Mouse (Mus musculus) intestine, postnatal 0 days (tissue): ENCODE results near the gene Lect2. TPM values are rescaled to one million over a fixed set of nuclear protein-coding genes. Genes with fewer than 3 reads are reported as not detected.

Experiments used
- ATAC-seq: fragments of 200-750 bp; cut with Nextera tagmentation; 2 replicates; pipeline ENCODE4 v1.8.0; 2017; ENCODE audit warnings: mild to moderate bottlenecking, moderate TSS enrichment, moderate library complexity
- H3K27ac ChIP-seq: fragments of 300-500 bp; sonication (generic); 2 replicates; pipeline ENCODE4 v1.5.1; 2014; ENCODE audit warnings: mild to moderate bottlenecking, low read depth, low read length, moderate library complexity
- H3K27me3 ChIP-seq: fragments of 300-500 bp; sonication (generic); replicated peaks from 2 replicates; pipeline ENCODE4 v1.6.1; 2014; ENCODE audit warnings: low read length, mixed read lengths; ENCODE audit not compliant: control insufficient read depth, insufficient read depth
- H3K36me3 ChIP-seq: fragments of 300-500 bp; sonication (generic); 2 replicates; pipeline ENCODE4 v1.6.1; 2014; ENCODE audit warnings: mild to moderate bottlenecking, moderate library complexity; ENCODE audit not compliant: control insufficient read depth, insufficient read depth
- H3K4me1 ChIP-seq: fragments of 300-500 bp; sonication (generic); replicated peaks from 2 replicates; pipeline ENCODE4 v1.6.1; 2014; ENCODE audit warnings: antibody characterized with exemption, low read length, mixed read lengths; ENCODE audit not compliant: control insufficient read depth, insufficient read depth
- H3K4me2 ChIP-seq: fragments of 300-500 bp; sonication (generic); replicated peaks from 2 replicates; pipeline ENCODE4 v1.6.1; 2014; ENCODE audit warnings: low read depth, mild to moderate bottlenecking, moderate library complexity
- H3K4me3 ChIP-seq: fragments of 300-500 bp; sonication (generic); 2 replicates; pipeline ENCODE4 v1.5.1; 2014; ENCODE audit warnings: low read depth, low read length
- H3K9ac ChIP-seq: fragments of 300-500 bp; sonication (generic); 2 replicates; pipeline ENCODE4 v1.6.1; 2014; ENCODE audit warnings: mild to moderate bottlenecking, low read depth, low read length
- H3K9me3 ChIP-seq: fragments of 300-500 bp; sonication (generic); 2 replicates; pipeline ENCODE4 v1.6.1; 2016; ENCODE audit warnings: mixed run types; ENCODE audit not compliant: control insufficient read depth
- CTCF ChIP-seq: sonication (generic); IDR thresholded peaks from 2 replicates; pipeline ENCODE4 v1.5.1; 2016; ENCODE audit warnings: low read depth, mild to moderate bottlenecking, control low read depth, antibody characterized with exemption, moderate library complexity
- WGBS: fragments of 180-500 bp; shearing (Covaris S2); extraction: QIAGEN DNeasy Blood & Tissue Kit; methylation state at CpG from one replicate; pipeline ENCODE4 v1.1.7; 2014; 5-methylcytosine and 5-hydroxymethylcytosine counted together
- polyA plus RNA-seq: library from polyadenylated mRNA; unstranded; fragments of >200 nt; fragmentation: Nextera tagmentation; extraction: Ambion mirVana; gene quantifications from 2 replicates; pipeline ENCODE4 v1.2.1, GENCODE M21; 2015

Lect2 gene
- polyA plus RNA-seq, result 48.8 and 59.0 TPM in 2 replicates

GRCm38 (mm10) chr13:56548401-56548800 lies at the start of gene Lect2:
Gene Lect2 (minus strand): TSS chr13:56548502.
- no peak for ATAC-seq
- H3K9ac ChIP-seq, result no peak within 1 kb of the TSS
- no peaks in the 10 kb centered on the region for H3K9me3 ChIP-seq
- H3K27me3 ChIP-seq, result no peaks in the 10 kb centered on the region
- H3K36me3 ChIP-seq, result no peaks in the 10 kb centered on the region
- no peak for TF ChIP-seq CTCF
- peaks cover 7% of the 10 kb centered on the region; the same call in 1 of the 2 replicates for H3K4me1 ChIP-seq
- 43% methylated on average over 9 of the region's 9 CpGs for WGBS
- H3K27ac ChIP-seq, result no peak within 1 kb of the TSS
- no peak within 1 kb of the TSS; the same call in 1 of the 2 replicates for H3K4me3 ChIP-seq
- peak within 1 kb of the TSS; percentile 37 for H3K4me2 ChIP-seq

DNA sequence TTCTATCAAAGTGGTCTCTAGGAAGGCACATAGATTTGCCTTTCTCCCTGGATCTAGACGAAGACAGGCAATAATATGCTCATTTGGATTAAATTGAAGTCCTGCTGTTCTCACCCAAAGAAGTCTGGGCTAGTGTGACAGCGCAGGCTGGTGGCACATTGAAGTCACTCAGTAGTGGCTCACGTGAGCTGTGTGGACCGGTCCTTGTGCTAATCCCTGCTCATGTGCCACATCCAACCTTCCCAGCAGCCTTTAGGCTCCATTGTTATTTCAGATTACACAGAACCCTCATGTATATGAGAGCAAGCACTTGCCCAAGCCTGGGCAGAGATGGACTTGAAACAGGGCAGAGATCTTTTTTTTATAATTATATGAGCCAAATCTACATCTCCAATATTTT lies 49.0 kb upstream of the Lect2 start:
- Histone ChIP-seq H3K9me3 (no peaks in the 10 kb centered on the region), H3K4me2 (no peak overlapping the region), H3K36me3 (no peaks in the 10 kb centered on the region), H3K4me3 (no peak overlapping the region), H3K4me1 (peaks cover 18% of the 10 kb centered on the region; the same call in 1 of the 2 replicates), H3K27me3 (no peaks in the 10 kb centered on the region), H3K9ac (no peak overlapping the region), H3K27ac (no peak overlapping the region)
- no peak for TF ChIP-seq CTCF
- ATAC-seq, result no peak
- 76% methylated on average over 4 of the region's 4 CpGs for WGBS

DNA sequence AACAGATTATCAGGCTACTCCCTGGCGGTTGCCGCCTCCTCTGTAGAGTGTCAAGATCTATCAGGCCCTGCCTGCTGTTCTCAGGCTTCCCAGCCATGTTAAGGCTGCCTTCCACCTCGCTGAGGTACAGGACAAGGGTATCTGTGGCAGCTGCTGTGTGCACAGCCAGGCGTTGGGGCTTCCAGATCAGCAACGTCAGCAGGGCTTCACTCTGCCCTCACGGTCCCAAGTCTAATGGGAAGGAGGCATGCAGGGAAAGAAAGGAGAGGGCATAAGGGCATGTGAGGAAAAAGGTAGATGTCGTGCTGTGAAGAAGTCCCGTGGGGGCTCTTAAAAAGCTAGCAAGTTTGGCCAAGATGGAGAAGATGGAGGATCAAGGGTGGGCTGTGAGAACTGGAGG lies 46.9 kb upstream of the Lect2 start:
- peaks cover 18% of the 10 kb centered on the region for H3K4me1 ChIP-seq
- ATAC-seq, result peak; percentile 69
- H3K4me3 ChIP-seq, result no peak overlapping the region
- H3K27ac ChIP-seq, result peak overlapping the region; percentile 50
- 58% methylated on average over 8 of the region's 8 CpGs for WGBS
- H3K27me3 ChIP-seq, result no peaks in the 10 kb centered on the region
- no peak overlapping the region for H3K4me2 ChIP-seq
- H3K9me3 ChIP-seq, result no peaks in the 10 kb centered on the region
- no peak overlapping the region for H3K9ac ChIP-seq
- H3K36me3 ChIP-seq, result no peaks in the 10 kb centered on the region
- TF ChIP-seq CTCF, result no peak

GRCm38 (mm10) chr13:56593961-56594391 lies 45.7 kb upstream of the Lect2 start:
- peak overlapping the region; percentile 17; the same call in 1 of the 2 replicates for H3K9ac ChIP-seq
- no peaks in the 10 kb centered on the region for H3K36me3 ChIP-seq
- no peak for TF ChIP-seq CTCF
- no peaks in the 10 kb centered on the region for H3K27me3 ChIP-seq
- no peak overlapping the region for H3K4me2 ChIP-seq
- no peak overlapping the region for H3K27ac ChIP-seq
- H3K9me3 ChIP-seq, result no peaks in the 10 kb centered on the region
- 61% methylated on average over 7 of the region's 7 CpGs for WGBS
- no peak for ATAC-seq
- no peak overlapping the region for H3K4me3 ChIP-seq
- H3K4me1 ChIP-seq, result peaks cover 20% of the 10 kb centered on the region; the same call in 1 of the 2 replicates

- no peak overlapping the region for H3K4me3 ChIP-seq
- H3K27ac ChIP-seq, result no peak overlapping the region
- peaks cover 20% of the 10 kb centered on the region; the same call in 1 of the 2 replicates for H3K4me1 ChIP-seq
- no peak overlapping the region for H3K9ac ChIP-seq
- no peak overlapping the region for H3K4me2 ChIP-seq
- WGBS, result 69% methylated on average over 5 of the region's 5 CpGs
- H3K27me3 ChIP-seq, result no peaks in the 10 kb centered on the region
- ATAC-seq, result no peak
- H3K36me3 ChIP-seq, result no peaks in the 10 kb centered on the region
- H3K9me3 ChIP-seq, result no peaks in the 10 kb centered on the region
- TF ChIP-seq CTCF, result no peak
Observed at GRCm38 (mm10) chr13:56593196-56593595, 44.9 kb upstream of the Lect2 start.

DNA sequence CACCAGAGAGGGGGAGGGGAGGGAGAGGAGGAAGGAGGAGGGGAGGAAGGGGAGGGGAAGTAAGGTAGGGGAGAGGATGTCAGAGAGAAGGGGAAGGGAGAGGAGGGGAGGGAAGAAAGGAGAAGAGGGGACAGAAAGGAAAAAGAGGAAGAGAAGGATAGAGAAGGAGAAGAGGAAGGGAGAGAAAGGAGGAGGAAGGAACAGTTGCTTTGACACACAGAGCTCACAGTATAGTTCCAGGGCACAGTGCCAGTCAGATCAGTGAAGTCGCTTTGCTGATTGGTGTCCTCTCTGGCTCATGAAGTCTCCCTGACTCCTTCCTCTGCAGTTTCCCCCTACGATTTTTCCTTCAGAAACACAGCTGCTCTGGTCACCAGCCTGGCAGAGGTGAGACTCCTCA lies 43.6 kb upstream of the Lect2 start:
- H3K4me2 ChIP-seq, result no peak overlapping the region
- H3K4me1 ChIP-seq, result peaks cover 20% of the 10 kb centered on the region; the same call in 1 of the 2 replicates
- no peak overlapping the region for H3K27ac ChIP-seq
- H3K4me3 ChIP-seq, result no peak overlapping the region
- no peak for TF ChIP-seq CTCF
- no peak for ATAC-seq
- no peaks in the 10 kb centered on the region for H3K36me3 ChIP-seq
- H3K9ac ChIP-seq, result no peak overlapping the region
- H3K27me3 ChIP-seq, result no peaks in the 10 kb centered on the region
- 55% methylated on average over 2 of the region's 2 CpGs for WGBS
- no peaks in the 10 kb centered on the region for H3K9me3 ChIP-seq

DNA sequence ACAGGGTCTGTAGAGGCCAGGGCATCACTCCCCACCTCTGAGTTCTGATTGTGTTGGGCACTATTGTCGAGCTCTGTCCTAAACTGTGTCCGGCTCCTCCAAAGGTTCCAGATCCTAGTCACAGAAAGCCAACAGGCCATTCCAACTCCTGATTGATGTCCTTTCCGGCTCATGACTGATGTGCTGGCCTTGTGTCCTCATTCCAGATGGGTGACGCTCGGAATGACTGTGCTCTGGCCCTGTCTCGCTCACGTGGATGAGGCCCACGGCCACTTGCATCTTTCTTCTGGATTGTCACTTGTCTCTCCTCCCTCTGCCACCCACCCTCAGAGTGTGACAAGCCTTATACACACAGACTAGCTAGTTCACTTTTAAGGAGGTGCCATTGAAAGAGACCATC lies 42.9 kb upstream of the Lect2 start:
- TF ChIP-seq CTCF, result no peak
- Histone ChIP-seq H3K9me3 (no peaks in the 10 kb centered on the region), H3K4me3 (no peak overlapping the region), H3K4me2 (no peak overlapping the region), H3K4me1 (peaks cover 20% of the 10 kb centered on the region; the same call in 1 of the 2 replicates), H3K27me3 (no peaks in the 10 kb centered on the region), H3K27ac (no peak overlapping the region), H3K9ac (no peak overlapping the region), H3K36me3 (no peaks in the 10 kb centered on the region)
- 95% methylated on average over 8 of the region's 8 CpGs for WGBS
- no peak for ATAC-seq
